Mouse (Mus musculus) hindbrain, embryonic 14.5 days (tissue): ENCODE data around the gene Gucy2c. TPM values are rescaled to one million over a fixed set of nuclear protein-coding genes. Genes with fewer than 3 reads are reported as not detected.

Source experiments
- ATAC-seq: fragments of 200-750 bp; cut with Nextera tagmentation; 2 replicates; pipeline ENCODE4 v1.8.0; 2017; ENCODE audit warnings: moderate number of reproducible peaks, mild to moderate bottlenecking, moderate TSS enrichment, moderate library complexity; ENCODE audit not compliant: low FRiP score
- DNase-seq: peaks from one replicate; pipeline ENCODE4 v3.0.0-alpha.2; 2015; ENCODE audit warnings: low spot score
- H3K27ac ChIP-seq: fragments of 300-500 bp; sonication (generic); 2 replicates; pipeline ENCODE4 v1.5.1; 2014; ENCODE audit warnings: mild to moderate bottlenecking, moderate library complexity
- H3K27me3 ChIP-seq: fragments of 300-500 bp; sonication (generic); 2 replicates; pipeline ENCODE4 v1.6.1; 2014; ENCODE audit warnings: mild to moderate bottlenecking, low read length, mixed read lengths; ENCODE audit not compliant: control insufficient read depth, insufficient read depth
- H3K36me3 ChIP-seq: fragments of 300-500 bp; sonication (generic); replicated peaks from 2 replicates; pipeline ENCODE4 v1.6.1; 2014; ENCODE audit not compliant: control insufficient read depth, insufficient read depth
- H3K4me1 ChIP-seq: fragments of 300-500 bp; sonication (generic); replicated peaks from 2 replicates; pipeline ENCODE4 v1.6.1; 2014; ENCODE audit warnings: antibody characterized with exemption, low read length, mixed read lengths; ENCODE audit not compliant: control insufficient read depth, insufficient read depth
- H3K4me2 ChIP-seq: fragments of 300-500 bp; sonication (generic); replicated peaks from 2 replicates; pipeline ENCODE4 v1.6.1; 2014; ENCODE audit warnings: mild to moderate bottlenecking, moderate library complexity
- H3K4me3 ChIP-seq: fragments of 300-500 bp; sonication (generic); replicated peaks from 2 replicates; pipeline ENCODE4 v1.5.1; 2014; ENCODE audit warnings: mild to moderate bottlenecking, low read length
- H3K9ac ChIP-seq: fragments of 300-500 bp; sonication (generic); 2 replicates; pipeline ENCODE4 v1.6.1; 2014
- H3K9me3 ChIP-seq: fragments of 300-500 bp; sonication (generic); 2 replicates; pipeline ENCODE4 v1.6.1; 2016; ENCODE audit warnings: low read length; ENCODE audit not compliant: control insufficient read depth
- WGBS: fragments of 180-500 bp; shearing (Covaris S2); extraction: QIAGEN DNeasy Blood & Tissue Kit; methylation state at CpG from one replicate; pipeline ENCODE4 v1.1.7; 2014; 5-methylcytosine and 5-hydroxymethylcytosine counted together
- polyA plus RNA-seq: library from polyadenylated mRNA; unstranded; fragments of >200 nt; fragmentation: Nextera tagmentation; extraction: Ambion mirVana; gene quantifications from 2 replicates; pipeline ENCODE4 v1.2.1, GENCODE M21; 2014

The Gucy2c gene
- polyA plus RNA-seq, 1 experiment from 2014 or later: 0.05 TPM

DNA sequence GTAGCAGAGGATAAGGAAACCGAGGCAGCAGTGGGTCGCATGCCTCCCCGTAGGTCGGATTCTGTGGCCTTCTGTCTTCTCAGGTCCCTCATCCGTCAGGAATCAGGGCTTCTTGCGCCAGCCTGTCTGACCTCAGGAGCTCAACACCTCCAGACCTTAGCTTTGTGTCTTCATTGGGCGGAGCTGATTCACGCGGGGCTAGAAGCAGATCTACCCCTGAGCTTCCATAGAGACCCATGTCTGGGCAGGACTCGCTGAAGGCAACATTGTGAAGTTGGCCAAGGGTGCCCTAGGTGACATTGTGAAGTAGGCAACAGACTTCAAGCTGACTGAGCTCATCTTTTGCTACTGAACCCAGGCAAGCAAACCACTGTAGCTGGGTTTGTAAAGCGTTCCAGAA lies 119.5 kb downstream of the Gucy2c start:
- DNase-seq: no peak
- Histone ChIP-seq H3K9me3 (no peaks in the 10 kb centered on the region), H3K4me1 (no peaks in the 10 kb centered on the region), H3K4me2 (peak overlapping the region; percentile 42), H3K27ac (no peak overlapping the region), H3K9ac (no peak overlapping the region), H3K27me3 (peaks cover 28% of the 10 kb centered on the region), H3K36me3 (no peaks in the 10 kb centered on the region), H3K4me3 (no peak overlapping the region)
- 23% methylated on average over 11 of the region's 11 CpGs for WGBS
- no peak for ATAC-seq

GRCm38 (mm10) chr6:136661706-136662016 lies 119.9 kb downstream of the Gucy2c start, which contains the start of gene Plbd1:
Gene Plbd1 (minus strand): TSS chr6:136661928.
- H3K27me3 ChIP-seq: peaks cover 28% of the 10 kb centered on the region
- 3% methylated on average over 19 of the region's 19 CpGs for WGBS
- no peak within 1 kb of the TSS for H3K9ac ChIP-seq
- no peaks in the 10 kb centered on the region for H3K4me1 ChIP-seq
- no peak for ATAC-seq
- H3K27ac ChIP-seq: no peak within 1 kb of the TSS
- peak within 1 kb of the TSS; percentile 20; the same call in 1 of the 2 replicates for H3K4me3 ChIP-seq
- DNase-seq: no peak
- H3K9me3 ChIP-seq: no peaks in the 10 kb centered on the region
- no peaks in the 10 kb centered on the region for H3K36me3 ChIP-seq
- H3K4me2 ChIP-seq: peak within 1 kb of the TSS; percentile 42

DNA sequence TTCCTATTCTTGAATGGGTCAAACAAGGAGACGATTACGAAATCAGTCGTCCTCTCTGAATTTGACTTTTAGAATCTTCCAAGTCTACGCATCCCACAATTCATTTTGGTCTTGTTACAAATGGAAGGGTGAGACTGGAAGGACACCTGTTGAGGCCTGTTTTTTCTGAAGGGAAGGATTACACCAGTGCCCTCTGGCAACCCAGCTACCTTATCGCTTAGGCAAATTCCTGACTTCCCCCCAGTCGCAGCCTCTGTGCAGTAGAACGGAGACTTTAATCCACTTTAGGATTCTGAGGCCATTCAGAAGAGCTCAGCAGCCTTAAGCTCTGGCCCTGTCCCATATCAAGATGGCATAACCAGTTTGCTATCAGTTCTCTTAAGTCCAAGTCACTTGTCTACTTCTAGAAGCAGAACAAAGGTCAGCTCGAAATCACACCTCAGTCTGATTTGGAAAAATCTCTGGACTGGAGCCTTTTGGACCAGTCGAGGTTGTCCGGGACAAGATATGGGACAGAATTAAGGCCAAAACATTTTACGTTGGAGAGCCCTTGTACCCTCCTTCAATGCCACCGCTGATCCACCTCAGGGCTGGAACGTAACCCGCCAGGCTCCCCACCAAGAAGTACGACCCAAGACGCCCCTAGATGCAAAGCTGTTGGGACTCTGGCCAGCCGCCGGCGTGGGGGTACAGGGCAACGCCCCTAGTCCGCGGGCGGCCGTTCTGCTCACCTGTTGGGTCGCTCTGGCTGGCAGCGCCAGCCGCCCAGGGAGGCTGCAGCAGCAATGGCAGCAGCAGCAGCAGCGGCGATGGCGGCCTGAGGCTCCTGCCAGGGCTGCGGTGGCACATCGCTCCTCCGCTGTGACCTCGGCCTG lies 120.5 kb downstream of the Gucy2c start:
- no peaks in the 10 kb centered on the region for H3K4me1 ChIP-seq
- ATAC-seq (no peak), DNase-seq (no peak)
- H3K4me2 ChIP-seq: peak overlapping the region; percentile 42
- 19% methylated on average over 29 of the region's 34 CpGs for WGBS
- H3K27me3 ChIP-seq: peaks cover 28% of the 10 kb centered on the region
- no peaks in the 10 kb centered on the region for H3K36me3 ChIP-seq
- H3K9ac ChIP-seq: no peak overlapping the region
- no peaks in the 10 kb centered on the region for H3K9me3 ChIP-seq
- peak overlapping the region; percentile 20; the same call in 1 of the 2 replicates for H3K4me3 ChIP-seq
- H3K27ac ChIP-seq: no peak overlapping the region

DNA sequence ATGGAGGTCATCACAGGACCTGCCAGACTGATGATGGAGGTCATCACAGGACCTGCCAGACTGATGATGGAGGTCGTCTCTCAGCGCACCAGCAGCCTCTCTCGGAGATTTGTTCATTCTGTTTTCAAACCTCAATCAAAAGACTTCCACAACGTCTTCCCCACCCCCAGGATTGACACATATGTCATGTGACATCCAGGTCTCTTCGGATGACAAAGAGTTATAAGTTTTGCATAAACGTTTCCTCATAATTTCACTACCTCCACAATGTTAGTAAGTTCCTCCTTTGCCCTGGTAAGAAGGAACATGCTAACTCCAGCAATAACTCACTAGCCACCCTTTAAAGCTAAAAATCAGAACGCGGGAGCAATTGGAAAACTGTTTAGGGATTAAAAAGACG lies 122.3 kb downstream of the Gucy2c start:
- no peak overlapping the region for H3K4me2 ChIP-seq
- no peaks in the 10 kb centered on the region for H3K9me3 ChIP-seq
- DNase-seq (no peak), ATAC-seq (no peak)
- H3K36me3 ChIP-seq: no peaks in the 10 kb centered on the region
- 94% methylated on average over 9 of the region's 9 CpGs for WGBS
- no peak overlapping the region for H3K4me3 ChIP-seq
- no peak overlapping the region for H3K9ac ChIP-seq
- no peak overlapping the region for H3K27ac ChIP-seq
- H3K4me1 ChIP-seq: no peaks in the 10 kb centered on the region
- H3K27me3 ChIP-seq: peaks cover 28% of the 10 kb centered on the region

- 91% methylated on average over 4 of the region's 4 CpGs for WGBS
These were observed 123.3 kb downstream of the Gucy2c start for GRCm38 (mm10) chr6:136658303-136658702.

GRCm38 (mm10) chr6:136655786-136656185 lies 125.8 kb downstream of the Gucy2c start:
- no peak overlapping the region for H3K9ac ChIP-seq
- DNase-seq (no peak), ATAC-seq (no peak)
- H3K27ac ChIP-seq: no peak overlapping the region
- peaks cover 6% of the 10 kb centered on the region; the same call in 1 of the 2 replicates for H3K27me3 ChIP-seq
- no peak overlapping the region for H3K4me3 ChIP-seq
- no peaks in the 10 kb centered on the region for H3K36me3 ChIP-seq
- no peak overlapping the region for H3K4me2 ChIP-seq
- 74% methylated on average over 11 of the region's 11 CpGs for WGBS
- H3K4me1 ChIP-seq: no peaks in the 10 kb centered on the region
- no peaks in the 10 kb centered on the region for H3K9me3 ChIP-seq

More at GRCm38 (mm10) chr6:136658303-136658702, 123.3 kb downstream of the Gucy2c start:
- no peak overlapping the region for H3K27ac ChIP-seq
- H3K36me3 ChIP-seq: no peaks in the 10 kb centered on the region
- no peak for ATAC-seq
- H3K9ac ChIP-seq: no peak overlapping the region
- peaks cover 28% of the 10 kb centered on the region for H3K27me3 ChIP-seq
- no peaks in the 10 kb centered on the region for H3K9me3 ChIP-seq
- no peaks in the 10 kb centered on the region for H3K4me1 ChIP-seq
- no peak for DNase-seq
- no peak overlapping the region for H3K4me3 ChIP-seq
- H3K4me2 ChIP-seq: no peak overlapping the region

DNA sequence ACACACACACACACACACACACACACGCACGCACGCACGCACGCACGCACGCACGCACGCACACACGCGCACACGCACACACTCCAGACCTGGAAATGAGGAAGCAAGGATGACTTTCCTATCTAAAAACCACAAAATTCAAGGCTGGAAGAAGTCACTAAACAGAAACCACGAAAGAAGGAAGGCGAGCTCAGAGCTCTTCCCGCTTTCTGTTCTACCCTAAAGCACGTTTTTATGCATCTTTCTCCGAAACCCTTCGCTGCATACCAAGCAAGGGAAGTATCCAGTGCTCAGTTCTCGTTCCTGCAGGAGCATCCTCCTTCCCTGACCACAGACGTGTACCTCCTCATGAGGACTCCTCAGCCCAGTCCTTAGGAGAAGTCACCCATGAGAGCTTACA lies 127.1 kb downstream of the Gucy2c start:
- Histone ChIP-seq H3K36me3 (no peaks in the 10 kb centered on the region), H3K9me3 (no peaks in the 10 kb centered on the region), H3K4me1 (no peaks in the 10 kb centered on the region), H3K27ac (no peak overlapping the region), H3K9ac (no peak overlapping the region), H3K27me3 (no peaks in the 10 kb centered on the region), H3K4me3 (no peak overlapping the region), H3K4me2 (no peak overlapping the region)
- no peak for DNase-seq
- no peak for ATAC-seq
- WGBS: 83% methylated on average over 20 of the region's 20 CpGs

DNA sequence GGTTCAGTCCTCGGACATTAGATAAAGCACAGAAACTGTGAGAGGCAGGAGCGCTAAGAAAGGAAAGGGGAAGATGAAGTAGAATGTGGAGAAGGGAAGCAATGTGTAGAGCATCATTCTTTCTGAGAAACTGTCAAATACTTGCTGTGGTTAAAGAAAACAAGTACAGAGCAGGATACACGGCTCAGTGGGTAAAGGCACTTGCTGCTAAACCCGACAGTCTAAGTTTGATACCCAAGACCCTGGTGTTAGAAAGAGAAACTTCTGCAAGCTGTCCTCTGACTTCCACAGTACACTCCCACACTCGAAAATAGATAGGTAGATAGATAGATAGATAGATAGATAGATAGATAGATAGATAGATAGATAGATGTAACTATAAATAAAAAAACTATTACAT lies 128.2 kb downstream of the Gucy2c start:
- WGBS: 70% methylated on average over 5 of the region's 5 CpGs

GRCm38 (mm10) chr6:136650664-136651063 lies 130.9 kb downstream of the Gucy2c start:
- Histone ChIP-seq H3K4me2 (no peak overlapping the region), H3K27me3 (no peaks in the 10 kb centered on the region), H3K9ac (no peak overlapping the region), H3K9me3 (no peaks in the 10 kb centered on the region), H3K4me3 (no peak overlapping the region), H3K36me3 (no peaks in the 10 kb centered on the region), H3K27ac (no peak overlapping the region), H3K4me1 (peaks cover 3% of the 10 kb centered on the region; the same call in 1 of the 2 replicates)
- DNase-seq (no peak), ATAC-seq (no peak)
- 91% methylated on average over 8 of the region's 8 CpGs for WGBS

More for the DNA sequence above, 128.2 kb downstream of the Gucy2c start:
- Histone ChIP-seq H3K27me3 (no peaks in the 10 kb centered on the region), H3K9me3 (no peaks in the 10 kb centered on the region), H3K4me1 (no peaks in the 10 kb centered on the region), H3K36me3 (no peaks in the 10 kb centered on the region), H3K4me3 (no peak overlapping the region), H3K27ac (no peak overlapping the region), H3K4me2 (no peak overlapping the region), H3K9ac (no peak overlapping the region)
- DNase-seq (no peak), ATAC-seq (no peak)
